Mouse (Mus musculus) CD4-positive helper T cell, adult 2 months (primary cell): ENCODE measurements at regions not wholly inside any gene's neighbourhood (a gene's known extent, or its start where the extent isn't known, plus 50 kb on each side); places are given as distances from the start of the nearest gene placed in this dataset.

Source experiments
- DNase-seq: peaks from one replicate; pipeline ENCODE4 v3.0.0-alpha.2; 2012; ENCODE audit warnings: low read depth, missing footprints, low spot score

- no peak for DNase-seq
Measured at GRCm38 (mm10) chr6:117504771-117505170, 336.2 kb upstream of the Zfp637 start.

- no peak for DNase-seq
Measured at GRCm38 (mm10) chr6:117505431-117505830, 335.5 kb upstream of the Zfp637 start.

GRCm38 (mm10) chr6:117506619-117507018, 334.4 kb upstream of the Zfp637 start:
- DNase-seq, result no peak

DNA sequence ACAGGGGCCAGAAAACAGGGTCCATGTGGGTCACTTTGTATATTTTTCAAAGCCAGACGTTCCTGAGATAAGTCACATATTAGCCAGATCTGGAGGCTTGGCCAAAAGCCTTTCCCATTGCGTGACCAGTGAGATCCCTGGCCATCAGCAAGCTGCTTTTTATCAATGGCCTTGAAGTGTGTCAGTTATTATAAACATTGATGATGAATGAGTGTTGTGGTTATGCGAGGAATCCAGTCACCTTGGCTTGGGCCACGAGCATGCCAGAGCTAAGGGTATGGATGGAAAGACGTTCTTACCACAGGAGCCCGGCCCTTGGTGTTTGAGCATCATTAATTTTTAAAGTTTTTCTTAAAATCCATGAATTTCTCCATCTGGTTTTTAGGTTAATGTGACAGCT, 332.1 kb upstream of the Zfp637 start:
- DNase-seq, result no peak

DNA sequence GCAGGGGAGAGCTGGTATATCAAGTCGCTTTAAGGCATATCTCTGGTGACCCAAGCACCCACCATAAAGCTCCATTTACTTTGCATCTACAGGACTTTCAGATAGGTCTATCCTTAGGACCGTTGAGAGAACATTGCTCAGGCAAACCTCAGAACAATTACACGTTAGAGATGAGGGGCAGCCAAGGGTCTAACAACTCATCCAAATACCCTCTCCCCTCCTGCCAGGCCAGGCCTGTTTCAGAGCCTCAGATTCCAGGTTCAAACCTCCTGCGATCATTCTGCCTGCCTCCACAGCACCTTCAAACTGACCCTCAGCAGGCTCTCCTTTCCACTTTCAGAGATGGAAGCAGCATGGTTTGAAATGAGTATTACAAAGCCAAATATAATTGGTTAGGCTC, 331.0 kb upstream of the Zfp637 start:
- DNase-seq, result no peak

GRCm38 (mm10) chr6:117514831-117515230, 326.1 kb upstream of the Zfp637 start:
- no peak for DNase-seq

DNA sequence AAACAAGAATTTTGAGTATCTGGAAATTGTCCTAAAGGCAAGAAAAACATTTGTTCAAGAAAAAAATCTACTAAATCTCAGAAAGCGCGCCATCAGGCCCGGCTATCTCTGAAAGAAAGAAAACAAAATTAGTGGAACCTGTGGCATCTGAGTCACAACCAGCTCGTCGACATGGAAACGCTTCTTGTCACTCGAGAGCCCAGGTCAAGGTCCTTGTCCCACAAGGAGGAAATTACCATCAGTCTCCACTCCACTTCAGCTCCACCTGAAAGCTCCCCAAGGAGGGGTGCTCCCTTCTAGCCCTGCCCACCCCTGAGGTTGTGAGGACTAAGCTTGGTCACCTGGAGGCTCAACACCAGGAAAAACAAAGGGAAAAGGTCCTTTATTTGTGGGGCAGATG, 324.1 kb upstream of the Zfp637 start:
- no peak for DNase-seq

DNA sequence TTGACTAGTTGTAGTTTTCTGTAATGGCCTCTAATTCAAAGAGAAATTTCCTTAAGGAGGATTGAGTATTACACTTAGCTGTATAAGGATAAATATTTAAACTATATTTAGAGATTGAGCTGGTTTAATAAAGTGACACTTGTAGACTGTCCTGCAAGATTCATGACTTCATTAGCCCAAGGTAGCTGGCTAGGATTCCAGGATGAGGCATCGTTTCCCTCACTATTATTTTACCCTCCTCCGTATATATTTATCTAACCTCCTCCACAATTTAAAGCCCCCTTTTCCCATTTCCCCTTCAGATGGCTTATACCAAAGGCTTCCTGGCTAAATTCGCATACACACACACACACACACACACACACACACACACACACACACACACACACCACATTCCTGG, 322.0 kb upstream of the Zfp637 start:
- no peak for DNase-seq

GRCm38 (mm10) chr6:117519466-117519865, 321.5 kb upstream of the Zfp637 start:
- no peak for DNase-seq

GRCm38 (mm10) chr6:117526161-117526935, 314.6 kb upstream of the Zfp637 start:
- no peak for DNase-seq

GRCm38 (mm10) chr6:117527526-117527925, 313.5 kb upstream of the Zfp637 start:
- no peak for DNase-seq

- no peak for DNase-seq
Measured at GRCm38 (mm10) chr6:117534149-117534548, 306.8 kb upstream of the Zfp637 start.

- DNase-seq, result no peak
Measured at GRCm38 (mm10) chr6:117534991-117535390, 306.0 kb upstream of the Zfp637 start.

DNA sequence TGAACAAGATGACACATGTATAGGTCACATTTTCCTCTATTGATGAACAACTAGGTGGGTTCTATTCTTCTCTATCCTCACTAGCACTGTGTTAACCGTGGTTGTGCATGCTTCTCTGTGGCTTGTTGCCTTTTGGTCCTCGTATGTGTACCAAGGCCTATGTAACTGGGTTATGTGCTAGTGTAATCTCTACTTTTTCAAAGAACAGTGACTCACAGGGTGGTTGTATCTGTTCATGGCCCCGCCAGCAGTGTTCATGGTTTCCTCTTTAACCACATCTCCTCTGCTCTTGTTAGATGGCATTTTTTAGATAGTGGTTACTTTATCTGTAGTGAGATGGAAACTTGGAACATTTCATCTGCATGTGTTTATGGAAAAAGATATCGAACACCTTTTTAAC, 304.9 kb upstream of the Zfp637 start:
- DNase-seq, result no peak

DNA sequence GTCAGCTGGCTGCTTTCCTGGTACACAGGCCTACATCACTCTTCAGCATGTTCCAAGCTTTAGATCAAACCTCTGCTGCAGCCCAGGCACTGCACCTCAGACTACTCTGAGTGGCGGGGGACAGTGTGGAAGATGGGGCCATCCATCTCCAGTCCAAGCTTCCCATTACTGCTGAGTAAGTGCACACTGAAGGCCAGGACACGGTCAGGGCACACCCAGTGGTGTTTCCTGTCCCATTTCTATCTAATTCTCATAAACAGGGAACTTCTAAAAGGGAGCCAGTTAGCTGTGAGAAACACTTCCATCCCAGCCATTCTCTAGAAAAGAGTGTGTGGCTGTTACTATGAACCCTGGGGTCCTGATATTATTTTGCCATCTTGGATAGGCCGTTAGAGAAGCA, 298.5 kb upstream of the Zfp637 start:
- DNase-seq, result no peak

- DNase-seq, result no peak
Measured at GRCm38 (mm10) chr6:117544276-117545196, 296.4 kb upstream of the Zfp637 start.

DNA sequence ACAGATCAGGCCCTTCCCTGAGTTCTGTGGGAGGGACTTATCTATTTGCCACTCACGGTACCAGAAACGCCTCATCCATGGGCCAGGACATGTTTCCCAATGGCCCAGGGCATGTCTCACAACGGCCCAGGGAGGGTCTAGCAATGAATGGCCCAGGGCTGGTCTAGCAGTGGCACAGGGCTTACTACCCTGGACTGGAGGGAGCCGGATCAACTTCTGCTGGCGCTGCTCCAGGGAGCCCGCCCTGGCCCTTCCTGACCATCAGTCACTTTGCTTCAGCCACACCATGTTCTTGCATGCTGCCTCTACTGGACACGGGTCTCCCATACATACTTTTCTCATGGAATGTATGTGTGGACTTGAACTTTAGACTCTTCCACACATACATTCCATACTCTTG, 290.1 kb upstream of the Zfp637 start:
- no peak for DNase-seq

- no peak for DNase-seq
Measured at GRCm38 (mm10) chr6:117552006-117552667, 288.8 kb upstream of the Zfp637 start.

DNA sequence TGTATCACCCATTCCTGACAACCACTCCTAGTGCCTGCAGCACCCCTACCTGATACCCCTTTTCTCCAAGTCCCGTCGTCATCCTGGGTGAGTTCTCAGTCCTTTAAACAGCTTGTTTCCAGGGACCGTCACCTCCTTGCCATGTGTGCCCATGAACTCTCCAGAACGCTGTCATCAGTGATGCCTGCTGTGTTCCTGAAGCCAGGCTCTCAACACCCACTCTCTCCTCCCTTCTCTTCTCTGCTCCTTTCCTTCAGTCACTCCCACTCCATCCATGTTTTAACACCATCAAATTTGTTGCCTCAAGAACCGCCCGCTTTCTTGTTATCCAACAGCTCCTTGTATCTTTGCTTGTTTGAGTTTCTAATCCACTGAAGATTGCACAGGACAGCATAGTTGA, 277.8 kb upstream of the Zfp637 start:
- DNase-seq, result no peak

- no peak for DNase-seq
Measured at GRCm38 (mm10) chr6:117563704-117564103, 277.3 kb upstream of the Zfp637 start.

DNA sequence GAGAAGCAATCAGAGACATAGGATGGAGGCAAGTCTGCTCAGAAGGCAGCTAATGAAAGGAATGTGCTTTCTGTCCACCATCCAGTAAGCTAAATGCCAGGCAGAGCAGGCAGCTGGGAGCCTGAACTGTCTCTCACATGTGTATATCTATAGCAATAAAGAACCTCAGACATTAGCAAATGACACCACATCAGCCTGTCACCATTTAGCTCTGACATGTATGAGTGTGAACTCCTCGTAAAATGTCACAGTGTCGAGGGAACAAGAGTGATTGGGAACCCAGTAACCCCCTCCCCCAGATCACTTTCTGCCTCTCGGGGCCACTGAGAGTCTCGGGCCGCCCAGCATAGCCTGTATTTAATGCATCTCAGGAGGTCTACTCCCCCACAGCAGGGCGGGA, 274.2 kb upstream of the Zfp637 start:
- no peak for DNase-seq

GRCm38 (mm10) chr6:117567691-117568090, 273.3 kb upstream of the Zfp637 start:
- no peak for DNase-seq
